Mouse (Mus musculus): ENCODE data around the gene Adamts8. TPM values are rescaled to one million over a fixed set of nuclear protein-coding genes. Genes with fewer than 3 reads are reported as not detected.

The Adamts8 gene
- total RNA-seq, 4 experiments from 2014 or later = 3.3 to 5.4 (median 4.7) TPM

DNA sequence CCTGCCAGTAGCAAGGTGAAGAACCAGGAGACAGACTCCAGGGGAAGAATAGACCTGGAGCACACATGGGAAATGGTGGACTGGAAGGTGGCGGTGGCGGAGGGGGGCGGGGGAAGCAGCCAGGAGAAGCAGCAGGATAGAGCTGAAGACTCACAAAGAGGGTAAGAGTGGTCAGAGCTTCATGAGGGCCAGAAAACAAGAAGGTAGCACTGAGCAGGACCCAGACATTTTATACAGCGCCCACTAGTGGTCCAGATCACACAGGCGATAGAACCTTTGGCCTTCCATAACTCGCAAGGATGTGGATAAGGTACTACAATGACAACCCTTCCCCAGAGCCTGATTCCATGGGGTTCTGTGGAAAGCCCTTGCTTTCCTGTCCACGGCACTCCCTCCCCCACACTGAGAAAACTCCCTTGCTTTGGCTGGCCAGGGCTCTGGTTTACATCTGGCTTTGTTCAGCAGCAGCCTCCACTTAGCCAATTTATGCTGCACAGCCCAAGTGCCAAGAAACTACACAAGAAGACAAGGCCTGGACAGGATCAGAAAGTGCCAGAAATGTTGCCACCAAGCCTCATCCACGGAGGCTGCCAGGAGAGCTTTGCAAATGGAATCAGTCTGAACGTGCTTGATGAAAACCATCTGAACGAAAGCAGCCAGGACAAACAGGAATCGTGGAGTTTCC lies 34.1 kb downstream of the Adamts8 start:
- DNase-seq (ENCODE audit: low spot score in 2 of 2) = no peak

DNA sequence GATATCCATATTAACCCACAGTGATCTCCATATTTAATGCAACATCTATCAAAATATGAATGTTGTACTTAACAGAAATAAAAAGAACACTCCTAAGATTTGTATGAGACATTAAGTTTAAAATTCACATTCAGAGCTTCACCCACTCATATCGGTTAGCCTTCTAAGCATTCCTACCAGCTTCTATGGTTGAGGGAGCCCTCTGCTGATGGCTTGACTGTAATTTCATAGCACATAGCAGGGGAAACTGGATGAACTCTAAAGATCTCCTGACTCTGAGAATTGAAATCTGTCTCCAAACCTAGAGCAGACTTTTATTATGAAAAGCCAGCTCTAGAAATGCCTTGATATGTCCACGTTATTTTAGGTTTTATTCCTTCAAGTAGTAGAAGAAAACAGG lies 38.1 kb downstream of the Adamts8 start:
- DNase-seq (ENCODE audit: low spot score in 2 of 2) = no peak

DNA sequence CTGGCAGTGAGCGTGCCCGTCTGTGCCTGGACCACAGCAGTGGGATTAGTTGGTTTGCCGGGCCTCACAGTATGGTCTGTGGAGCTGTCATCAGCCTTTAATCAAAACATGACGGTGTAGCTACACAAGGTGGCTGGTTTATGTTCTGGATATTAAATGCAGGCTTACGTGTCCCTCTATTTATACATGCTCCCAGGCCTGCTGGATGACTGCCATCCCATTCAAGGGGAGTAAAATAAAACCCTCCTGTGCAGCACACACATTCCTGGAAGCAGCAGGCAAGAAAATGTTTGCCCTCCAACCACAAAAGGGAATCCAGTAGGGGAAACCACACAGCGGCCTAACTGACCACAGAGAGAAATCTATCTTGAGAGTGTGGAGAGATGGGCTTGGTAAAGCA lies 43.4 kb downstream of the Adamts8 start:
- no peak for DNase-seq (ENCODE audit: low spot score in 2 of 2)

DNA sequence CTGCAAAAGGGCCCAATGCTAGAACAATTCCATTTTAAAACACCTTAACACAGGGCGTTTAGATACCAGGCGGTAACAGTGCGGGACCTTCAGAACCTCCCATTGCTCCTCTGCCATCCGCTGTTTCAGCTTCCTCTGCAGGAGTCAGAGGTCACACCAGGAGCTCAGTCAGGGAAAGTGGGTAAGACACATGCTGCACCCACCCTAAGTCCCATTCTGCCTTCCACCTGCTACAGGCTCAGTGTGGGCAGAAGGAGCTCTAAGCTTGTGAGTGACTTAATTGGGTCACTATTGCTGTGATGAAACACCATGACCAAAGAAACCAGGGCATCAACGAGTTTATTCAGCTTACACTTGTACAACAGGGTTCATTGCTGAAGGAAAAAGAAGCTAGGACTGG lies 50.7 kb downstream of the Adamts8 start:
- no peak for DNase-seq (ENCODE audit: low spot score in 2 of 2)

DNA sequence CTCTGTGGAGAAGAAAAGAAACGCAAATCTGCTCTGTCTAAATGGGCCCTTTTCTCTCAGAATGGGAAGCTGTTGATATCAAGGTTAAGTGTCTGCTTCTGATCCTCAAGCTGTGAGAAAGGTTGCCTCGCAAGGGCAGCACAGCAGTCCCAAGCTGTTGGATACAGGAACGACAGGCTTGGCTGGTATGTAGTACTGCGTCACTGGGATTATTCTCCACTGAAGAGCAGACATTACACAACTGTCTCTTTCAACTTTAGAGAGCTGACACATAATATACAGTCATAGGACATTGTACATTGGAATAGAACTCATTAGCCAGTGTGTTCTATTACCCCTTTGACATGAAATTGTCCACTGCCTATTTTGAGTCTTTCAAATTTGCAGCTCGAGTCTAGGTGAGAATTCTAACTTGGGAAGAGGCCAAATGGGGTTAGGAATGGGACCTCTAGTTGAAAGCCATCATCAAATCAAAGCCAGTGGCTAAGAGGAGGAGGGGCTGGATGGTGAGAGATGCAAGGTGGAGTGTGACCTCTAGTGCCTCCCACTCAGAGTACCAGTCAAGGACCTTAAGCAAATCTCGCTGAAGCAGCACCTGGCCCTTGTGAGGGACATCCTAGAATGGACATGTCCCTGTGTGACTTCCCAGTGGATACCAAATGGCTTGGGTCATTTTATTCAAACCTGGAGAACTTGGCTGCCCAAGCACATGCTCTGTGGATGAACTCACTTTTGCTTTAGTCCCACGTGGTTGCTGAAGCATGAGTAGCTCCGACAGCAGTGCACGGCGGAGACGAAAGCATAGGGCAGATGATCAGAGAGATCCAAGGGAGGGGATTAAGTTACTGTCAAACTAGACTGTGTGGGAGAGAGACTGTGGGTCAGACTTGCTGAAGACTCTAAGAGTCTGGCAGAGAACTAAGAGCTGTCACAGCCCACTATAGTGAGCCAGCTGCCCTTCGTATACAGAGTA lies 54.5 kb downstream of the Adamts8 start:
- no peak for DNase-seq (ENCODE audit: low spot score in 2 of 2)

DNA sequence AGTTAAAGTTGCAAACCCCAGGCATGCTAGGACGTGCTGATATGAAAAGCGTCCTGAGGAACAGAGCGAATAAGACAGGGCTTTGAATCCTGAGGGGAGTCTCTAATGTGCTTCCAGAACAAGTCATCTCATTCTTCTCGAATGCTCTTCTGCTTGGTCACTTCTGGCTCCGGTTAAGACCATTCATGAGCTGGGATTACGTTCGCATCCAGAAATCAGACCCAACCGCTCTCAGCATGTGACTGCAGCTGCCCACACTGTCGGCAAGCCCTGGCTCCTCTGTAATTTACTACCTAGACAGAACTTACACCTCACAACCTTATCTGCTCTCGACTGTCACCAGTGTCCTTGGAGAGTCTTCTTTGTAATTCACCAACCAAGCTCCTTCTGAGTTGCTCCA lies 58.3 kb downstream of the Adamts8 start:
- no peak for DNase-seq (ENCODE audit: low spot score in 2 of 2)

DNA sequence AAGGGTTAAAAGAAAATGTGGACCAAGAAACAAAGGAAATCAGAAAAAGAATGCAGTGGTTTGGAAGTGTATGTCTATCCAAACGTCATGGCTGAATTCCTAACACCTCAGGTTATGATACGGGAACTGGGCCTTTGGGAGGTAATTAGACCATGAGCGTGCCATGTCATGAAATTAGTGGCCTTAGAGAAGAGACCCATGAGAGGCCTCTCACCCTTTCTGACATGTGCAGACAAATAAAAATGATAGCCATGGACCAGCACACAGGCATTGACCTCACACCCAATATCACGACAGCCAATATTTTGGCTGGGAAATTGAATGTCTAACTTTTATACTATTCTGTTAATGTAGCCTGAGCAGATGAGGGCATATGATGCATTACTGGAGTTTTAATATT lies 60.2 kb downstream of the Adamts8 start:
- DNase-seq (ENCODE audit: low spot score in 2 of 2) = no peak

DNA sequence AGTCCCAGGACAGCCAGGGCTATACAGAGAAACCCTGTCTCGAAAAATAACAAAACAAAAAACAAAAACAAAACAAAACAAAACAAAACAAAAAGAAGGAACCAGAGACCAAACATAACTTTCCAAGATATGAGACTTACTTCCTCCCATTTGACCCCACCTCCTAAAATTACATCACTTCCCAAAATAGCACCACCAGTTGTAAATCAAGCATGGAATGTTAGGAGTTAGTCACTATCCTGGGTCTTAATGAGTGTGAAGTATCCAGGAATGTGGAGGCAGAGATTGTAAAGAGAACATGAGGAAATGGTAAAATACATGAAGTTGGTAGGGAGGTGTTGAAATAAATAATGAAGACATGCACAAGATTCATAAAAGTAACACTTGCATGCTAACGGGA lies 67.0 kb downstream of the Adamts8 start:
- DNase-seq (ENCODE audit: low spot score in 2 of 2) = no peak

DNA sequence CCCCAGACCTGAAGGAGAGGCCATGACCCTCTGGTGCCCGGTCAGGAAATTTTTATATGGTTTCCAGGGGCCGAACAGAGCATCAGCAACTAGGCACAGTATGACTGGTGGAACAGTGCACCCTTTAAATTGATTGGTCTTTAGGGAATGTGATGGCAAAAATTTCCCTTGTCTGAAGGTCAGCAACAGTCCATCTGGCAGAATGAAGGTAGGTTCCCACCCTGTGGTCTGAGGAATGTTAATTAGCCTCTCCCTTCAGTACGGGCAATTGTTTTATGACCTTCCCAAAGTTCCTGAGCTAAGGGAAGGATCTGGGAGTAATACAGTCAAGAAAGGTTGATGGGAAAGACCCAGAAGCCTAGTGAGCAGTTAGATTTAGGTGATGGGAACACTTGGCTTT lies 67.7 kb downstream of the Adamts8 start:
- no peak for DNase-seq (ENCODE audit: low spot score in 2 of 2)

DNA sequence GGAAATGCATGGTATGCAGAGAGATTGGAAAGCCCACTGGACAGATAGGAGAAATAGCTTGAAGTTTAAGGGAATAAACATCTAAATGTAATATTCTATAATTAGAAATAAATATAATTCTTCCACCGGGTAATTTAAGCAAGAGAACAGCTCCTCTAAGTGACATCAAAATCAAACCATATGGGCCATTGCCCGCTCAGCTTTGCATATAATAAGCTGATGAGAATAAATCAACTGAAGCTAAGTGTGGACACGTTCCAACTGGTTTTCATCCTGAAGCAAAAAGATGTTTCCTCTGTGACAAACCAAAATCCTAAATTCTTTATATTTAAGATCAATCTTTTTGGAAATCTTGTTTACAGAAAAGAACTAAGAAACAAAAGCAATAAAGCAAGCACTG lies 68.4 kb downstream of the Adamts8 start:
- DNase-seq (ENCODE audit: low spot score in 2 of 2) = peak; percentile 12 to 13

DNA sequence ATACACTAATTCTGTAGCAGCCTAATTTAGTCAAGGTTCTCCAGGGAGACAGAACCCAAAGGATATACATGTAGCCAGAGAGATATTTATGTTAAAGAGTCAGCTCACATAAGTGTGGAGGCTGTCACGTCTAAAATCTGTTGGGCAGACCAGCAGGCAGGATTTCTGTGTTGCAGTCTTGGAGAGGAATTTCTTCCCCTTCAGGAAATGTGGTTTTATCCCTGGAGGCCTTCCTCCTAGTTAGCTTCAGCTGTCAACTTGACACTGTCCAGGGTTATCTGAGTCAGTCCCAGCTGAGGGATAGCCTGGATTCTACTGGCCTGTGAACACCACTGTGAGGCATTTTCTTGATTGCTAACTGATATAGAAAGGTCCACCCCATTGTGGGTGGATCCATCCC lies 69.2 kb downstream of the Adamts8 start:
- DNase-seq (ENCODE audit: low spot score in 2 of 2) = no peak

DNA sequence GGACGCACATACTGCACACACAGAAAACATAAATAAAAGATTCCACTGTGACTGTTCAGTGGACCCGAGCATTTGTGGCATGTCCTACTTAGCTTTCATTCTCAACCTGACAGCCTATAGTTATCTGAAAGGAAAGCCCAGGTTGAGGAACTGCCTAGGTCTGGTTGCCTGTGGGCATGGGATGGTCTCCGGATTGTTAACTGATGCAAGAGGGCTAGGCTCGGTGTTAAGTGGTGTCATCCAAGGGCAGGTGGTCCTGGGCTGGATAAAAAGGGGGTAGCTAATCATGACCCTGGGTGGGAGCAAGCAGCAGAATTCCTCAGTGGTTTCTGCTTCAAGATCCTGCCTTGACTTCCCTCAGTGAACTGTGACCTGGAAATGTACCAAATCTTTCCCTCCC lies 70.3 kb downstream of the Adamts8 start:
- DNase-seq (ENCODE audit: low spot score in 2 of 2) = no peak

DNA sequence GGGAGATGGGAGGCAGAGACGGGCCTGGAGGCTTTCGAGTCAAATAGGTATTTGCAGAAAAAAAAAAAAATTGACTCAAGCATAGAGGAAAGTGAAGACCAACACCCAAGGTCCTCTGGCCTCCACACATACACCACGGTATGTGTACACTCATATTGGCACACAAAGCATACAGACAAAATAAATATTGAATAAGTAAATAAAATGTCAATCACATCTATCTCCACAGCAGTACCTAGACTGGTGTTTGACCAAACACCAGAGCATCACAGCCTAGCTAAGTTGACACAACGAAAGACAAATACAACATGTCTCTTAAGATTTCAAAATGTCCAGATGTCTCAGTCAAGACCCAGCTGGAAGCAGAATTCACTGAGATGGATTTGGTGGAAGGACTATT lies 71.1 kb downstream of the Adamts8 start:
- DNase-seq (ENCODE audit: low spot score in 2 of 2) = no peak

Other genes with a start within 250 kb of the Adamts8 start
- gene Adamts15, start 20.1 kb upstream of the Adamts8 start, total RNA-seq (2022) = 1 to 10 TPM; 4.1 to 4.5 (median 4.2) TPM
- gene Zbtb44, start 88.1 kb downstream of the Adamts8 start, total RNA-seq (2022) = 10 to 100 TPM; 35.1 to 50.5 (median 43.0) TPM
- gene St14, start 189.3 kb downstream of the Adamts8 start, total RNA-seq (2022) = 10 to 100 TPM in 1 of 4 experiments, 1 to 10 TPM in 1, under 1 TPM in 2; 0.70 to 14.8 (median 5.4) TPM

Measured in layer of hippocampus, adult 8-10 months (tissue).